Mouse (Mus musculus): ENCODE results near the gene Ano3. TPM values are rescaled to one million over a fixed set of nuclear protein-coding genes. Genes with fewer than 3 reads are reported as not detected.

The Ano3 gene
- total and polyA plus RNA-seq, 3 experiments: not detected

DNA sequence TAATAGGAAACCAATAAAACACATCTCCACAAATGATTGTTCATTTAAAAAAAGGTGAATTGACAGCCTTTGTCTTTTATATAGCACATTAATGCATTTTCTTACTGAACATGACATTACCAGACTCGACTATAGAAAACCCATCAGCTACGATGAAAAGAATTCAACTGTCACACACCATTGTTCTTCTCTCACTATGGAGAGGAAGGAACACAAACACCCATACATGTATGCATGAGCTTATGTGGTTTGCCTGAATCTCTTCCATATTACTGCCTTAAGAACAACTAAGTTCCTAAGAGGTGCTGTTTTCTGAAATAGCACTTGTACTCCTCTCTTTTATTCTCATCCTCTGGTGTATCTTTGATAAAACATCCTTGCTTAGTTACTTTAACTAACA lies 191.3 kb downstream of the Ano3 start:
- no peak for DNase-seq (ENCODE audit: extremely low read depth)
- dilution Hi-C loops (cut with MboI; ENCODE audit: extremely low pct_ligation_motif_present, extremely low pct_unique_long_range_greater_than_20kb, low sequenced_read_pairs) (no loop called here), in situ Hi-C loops (cut with MboI; ENCODE audit: low pct_ligation_motif_present, low pct_unique_long_range_greater_than_20kb, low sequenced_read_pairs) (no loop called here)
- no peaks in the 10 kb centered on the region for H3K79me2 ChIP-seq (replicated peaks; ENCODE audit: control insufficient read depth, extremely low read depth, insufficient read depth, poor library complexity, severe bottlenecking)
- H3K9me3 ChIP-seq (replicated peaks; ENCODE audit: low read length): peaks cover 15% of the 10 kb centered on the region
- no peak overlapping the region for H3K4me3 ChIP-seq (replicated peaks in 1 of 3; ENCODE audit: low read depth in 2 of 3, low read length in 2 of 3, poor library complexity in 1 of 3)
- no peaks in the 10 kb centered on the region for H3K36me3 ChIP-seq (replicated peaks in 1 of 2; ENCODE audit: control insufficient read depth in 1 of 2, insufficient read depth in 1 of 2, low read length in 1 of 2)
- no peaks in the 10 kb centered on the region for H3K4me1 ChIP-seq (ENCODE audit: control insufficient read depth in 1 of 2, insufficient read depth in 2 of 2)
- no peaks in the 10 kb centered on the region for H3K27me3 ChIP-seq (replicated peaks)
- H3K4me2 ChIP-seq (ENCODE audit: insufficient read depth, low read depth, poor library complexity, severe bottlenecking): no peak overlapping the region
- no peak for TF ChIP-seq POLR2A (IDR thresholded peaks at IDR 0.05; ENCODE audit: low read depth, low read length)
- no peak for TF ChIP-seq CTCF (conservative IDR thresholded peaks at IDR 0.05 in 1 of 2, IDR thresholded peaks at IDR 0.05 in 1 of 2; ENCODE audit: low read depth in 2 of 2, low read length in 2 of 2)
- no peak for TF ChIP-seq USF2 (conservative IDR thresholded peaks at IDR 0.05; ENCODE audit: low read depth, low read length)
- no peak for TF ChIP-seq MYC (IDR thresholded peaks at IDR 0.05; ENCODE audit: low read depth, low read length)
- TF ChIP-seq RCOR1 (conservative IDR thresholded peaks at IDR 0.05; ENCODE audit: low read depth, low read length): no peak
- TF ChIP-seq PAX5 (IDR thresholded peaks at IDR 0.05; ENCODE audit: low read length): no peak
- TF ChIP-seq TBP (conservative IDR thresholded peaks at IDR 0.05; ENCODE audit: low read depth, low read length): no peak
- no peak for TF ChIP-seq RAD21 (IDR thresholded peaks at IDR 0.05; ENCODE audit: low read depth, low read length)
- no peak for TF ChIP-seq ZC3H11A (IDR thresholded peaks at IDR 0.05; ENCODE audit: low read depth, low read length)
- no peak for TF ChIP-seq BHLHE40 (IDR thresholded peaks at IDR 0.05; ENCODE audit: low read depth, low read length)
- no peak for TF ChIP-seq JUND (conservative IDR thresholded peaks at IDR 0.05; ENCODE audit: low read depth, low read length)
- TF ChIP-seq HCFC1 (IDR thresholded peaks at IDR 0.05; ENCODE audit: low read depth, low read length): no peak
- no peak for TF ChIP-seq IRF4 (IDR thresholded peaks at IDR 0.05; ENCODE audit: low read depth, low read length)
- TF ChIP-seq ZMIZ1 (IDR thresholded peaks at IDR 0.05; ENCODE audit: low read depth, low read length): no peak
- no peak for TF ChIP-seq POLR2AphosphoS2 (IDR thresholded peaks at IDR 0.05; ENCODE audit: low read depth, low read length)
- no peak for TF ChIP-seq MXI1 (IDR thresholded peaks at IDR 0.05; ENCODE audit: low read depth, low read length)
- H3K9ac ChIP-seq (ENCODE audit: insufficient read depth, low read depth): no peak overlapping the region
- no peak overlapping the region for H3K27ac ChIP-seq (ENCODE audit: insufficient read depth, low read depth)

DNA sequence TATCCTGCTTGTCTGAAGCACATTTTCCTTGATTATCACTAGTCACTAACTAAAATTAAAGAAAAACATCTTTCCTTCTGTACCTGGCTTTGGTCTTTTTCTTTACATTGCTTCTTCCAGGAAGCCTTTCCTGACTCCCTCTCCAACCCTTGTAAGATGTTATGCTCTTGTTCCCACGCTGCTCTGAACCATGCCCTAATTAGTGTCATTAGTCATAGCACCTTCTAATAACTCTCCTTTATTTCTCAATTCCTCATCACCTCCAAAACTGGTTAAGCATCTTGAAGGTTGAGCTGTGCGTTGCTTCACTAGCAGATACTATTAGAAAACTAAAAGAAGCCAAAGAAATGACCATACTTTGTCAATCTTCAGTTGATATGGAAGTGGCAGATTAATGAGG lies 193.2 kb downstream of the Ano3 start:
- no peaks in the 10 kb centered on the region for H3K4me1 ChIP-seq (ENCODE audit: control insufficient read depth in 1 of 2, insufficient read depth in 2 of 2)
- H3K4me2 ChIP-seq (ENCODE audit: insufficient read depth, low read depth, poor library complexity, severe bottlenecking): no peak overlapping the region
- no peak for DNase-seq (ENCODE audit: extremely low read depth)
- no peaks in the 10 kb centered on the region for H3K27me3 ChIP-seq (replicated peaks)
- no peak overlapping the region for H3K4me3 ChIP-seq (replicated peaks in 1 of 3; ENCODE audit: low read depth in 2 of 3, low read length in 2 of 3, poor library complexity in 1 of 3)
- no peak for TF ChIP-seq TCF12 (IDR thresholded peaks at IDR 0.05; ENCODE audit: low read depth, low read length)
- no peak for TF ChIP-seq MXI1 (IDR thresholded peaks at IDR 0.05; ENCODE audit: low read depth, low read length)
- TF ChIP-seq KAT2A (IDR thresholded peaks at IDR 0.05; ENCODE audit: insufficient replicate concordance, low read length): no peak
- TF ChIP-seq RAD21 (IDR thresholded peaks at IDR 0.05; ENCODE audit: low read depth, low read length): no peak
- no peak for TF ChIP-seq ELF1 (IDR thresholded peaks at IDR 0.05; ENCODE audit: low read depth, low read length)
- no peak for TF ChIP-seq POLR2A (IDR thresholded peaks at IDR 0.05; ENCODE audit: low read depth, low read length)
- dilution Hi-C loops (cut with MboI; ENCODE audit: extremely low pct_ligation_motif_present, extremely low pct_unique_long_range_greater_than_20kb, low sequenced_read_pairs): no loop called here
- no peak overlapping the region for H3K27ac ChIP-seq (ENCODE audit: insufficient read depth, low read depth)
- H3K9ac ChIP-seq (ENCODE audit: insufficient read depth, low read depth): no peak overlapping the region
- peaks cover 15% of the 10 kb centered on the region for H3K9me3 ChIP-seq (replicated peaks; ENCODE audit: low read length)
- no peaks in the 10 kb centered on the region for H3K79me2 ChIP-seq (replicated peaks; ENCODE audit: control insufficient read depth, extremely low read depth, insufficient read depth, poor library complexity, severe bottlenecking)
- in situ Hi-C loops (cut with MboI; ENCODE audit: low pct_ligation_motif_present, low pct_unique_long_range_greater_than_20kb, low sequenced_read_pairs): no loop called here
- H3K36me3 ChIP-seq (replicated peaks in 1 of 2; ENCODE audit: control insufficient read depth in 1 of 2, insufficient read depth in 1 of 2, low read length in 1 of 2): no peaks in the 10 kb centered on the region

Measured in CH12.LX (cell line).